Mouse (Mus musculus) right cerebral cortex, postnatal 10 days (tissue): ENCODE measurements around the gene Mybpc2.

Source experiments
- DNase-seq, 2 experiments: peaks; one replicate each; pipeline ENCODE4 v3.0.0; 2021; ENCODE audit warnings: low spot score in 2 of 2

Mybpc2 gene

GRCm38 (mm10) chr7:44525126-44525832 lies 823 bp upstream of the Mybpc2 start:
- DNase-seq = peak; percentile 66 to 75

- DNase-seq = no peak
Observed at GRCm38 (mm10) chr7:44523056-44523455, 1.4 kb downstream of the Mybpc2 start.

- DNase-seq = peak in 1 of 2 experiments; percentile 67
Observed at GRCm38 (mm10) chr7:44521710-44522109, 2.7 kb downstream of the Mybpc2 start.

GRCm38 (mm10) chr7:44520990-44521389 lies 3.5 kb downstream of the Mybpc2 start:
- DNase-seq = no peak

- DNase-seq = no peak
Observed at GRCm38 (mm10) chr7:44519240-44519913, 5.1 kb downstream of the Mybpc2 start.

GRCm38 (mm10) chr7:44507491-44507890 lies 17.0 kb downstream of the Mybpc2 start:
- DNase-seq = no peak

GRCm38 (mm10) chr7:44501563-44502115 lies 22.8 kb downstream of the Mybpc2 start:
- DNase-seq = peak; percentile 71 to 84

- no peak for DNase-seq
Observed at GRCm38 (mm10) chr7:44500046-44500445, 24.4 kb downstream of the Mybpc2 start.

GRCm38 (mm10) chr7:44498922-44499321 lies 25.5 kb downstream of the Mybpc2 start:
- DNase-seq = no peak

- peak; percentile 47 to 62 for DNase-seq
Observed at GRCm38 (mm10) chr7:44497361-44498055, 26.9 kb downstream of the Mybpc2 start.

- DNase-seq = no peak
Observed at GRCm38 (mm10) chr7:44496771-44497109, 27.7 kb downstream of the Mybpc2 start.

- peak; percentile 99 for DNase-seq
Observed at GRCm38 (mm10) chr7:44495992-44496770, 28.3 kb downstream of the Mybpc2 start, which contains the start of the genes Emc10 and Fam71e1. Gene Emc10, minus strand, starts transcription at chr7:44496529. Gene Fam71e1, plus strand, starts transcription at chr7:44496581.

GRCm38 (mm10) chr7:44495086-44495485 lies 29.4 kb downstream of the Mybpc2 start:
- DNase-seq = peak in 1 of 2 experiments; percentile 56

- no peak for DNase-seq
Observed at GRCm38 (mm10) chr7:44494681-44495080, 29.8 kb downstream of the Mybpc2 start.

- DNase-seq = peak in 1 of 2 experiments; percentile 26
Observed at GRCm38 (mm10) chr7:44492166-44492826, 32.2 kb downstream of the Mybpc2 start.

GRCm38 (mm10) chr7:44491391-44491790 lies 33.1 kb downstream of the Mybpc2 start:
- no peak for DNase-seq

- peak; percentile 28 to 29 for DNase-seq
Observed at GRCm38 (mm10) chr7:44490281-44490680, 34.2 kb downstream of the Mybpc2 start.

GRCm38 (mm10) chr7:44488545-44488944 lies 35.9 kb downstream of the Mybpc2 start:
- DNase-seq = peak; percentile 25 to 26

- peak in 1 of 2 experiments; percentile 22 for DNase-seq
Observed at GRCm38 (mm10) chr7:44487936-44488335, 36.5 kb downstream of the Mybpc2 start.

- peak; percentile 32 to 50 for DNase-seq
Observed at GRCm38 (mm10) chr7:44486927-44487575, 37.4 kb downstream of the Mybpc2 start.
